Mouse (Mus musculus) heart, postnatal 0 days (tissue): ENCODE data around the gene Pakap. TPM values are rescaled to one million over a fixed set of nuclear protein-coding genes. Genes with fewer than 3 reads are reported as not detected.

Experiments used
- ATAC-seq: fragments of 200-750 bp; cut with Nextera tagmentation; 2 replicates; pipeline ENCODE4 v1.8.0; 2017; ENCODE audit warnings: low read depth, moderate number of reproducible peaks, moderate library complexity; ENCODE audit not compliant: insufficient read depth
- DNase-seq: peaks from one replicate; pipeline ENCODE4 v3.0.0-alpha.2; 2016; ENCODE audit warnings: low spot score
- H3K27ac ChIP-seq: fragments of 300-500 bp; sonication (generic); 2 replicates; pipeline ENCODE4 v1.5.1; 2014; ENCODE audit warnings: low read depth, mild to moderate bottlenecking
- H3K27me3 ChIP-seq: fragments of 300-500 bp; sonication (generic); 2 replicates; pipeline ENCODE4 v1.6.1; 2014; ENCODE audit warnings: low read length, mixed read lengths; ENCODE audit not compliant: control insufficient read depth, insufficient read depth
- H3K36me3 ChIP-seq: fragments of 300-500 bp; sonication (generic); replicated peaks from 2 replicates; pipeline ENCODE4 v1.6.1; 2014; ENCODE audit warnings: low read length, mixed read lengths; ENCODE audit not compliant: control insufficient read depth, insufficient read depth
- H3K4me1 ChIP-seq: fragments of 300-500 bp; sonication (generic); 2 replicates; pipeline ENCODE4 v1.6.1; 2014; ENCODE audit warnings: antibody characterized with exemption; ENCODE audit not compliant: control insufficient read depth, insufficient read depth
- H3K4me2 ChIP-seq: fragments of 300-500 bp; sonication (generic); 2 replicates; pipeline ENCODE4 v1.6.1; 2014; ENCODE audit warnings: low read depth, mild to moderate bottlenecking, low read length, moderate library complexity
- H3K4me3 ChIP-seq: fragments of 300-500 bp; sonication (generic); 2 replicates; pipeline ENCODE4 v1.5.1; 2014; ENCODE audit warnings: low read depth, low read length
- H3K9ac ChIP-seq: fragments of 300-500 bp; sonication (generic); replicated peaks from 2 replicates; pipeline ENCODE4 v1.6.1; 2014; ENCODE audit warnings: low read depth, low read length, mixed read lengths
- H3K9me3 ChIP-seq: fragments of 300-500 bp; sonication (generic); replicated peaks from 2 replicates; pipeline ENCODE4 v1.6.1; 2016; ENCODE audit warnings: low read length; ENCODE audit not compliant: control insufficient read depth
- CTCF ChIP-seq: IDR thresholded peaks from 2 replicates; pipeline ENCODE4 v1.5.1; 2016; ENCODE audit warnings: antibody characterized with exemption, control low read depth, low read depth
- EP300 ChIP-seq: IDR thresholded peaks from 2 replicates; pipeline ENCODE4 v1.6.1; 2016; ENCODE audit warnings: antibody characterized with exemption, low read depth
- WGBS: fragments of 180-500 bp; shearing (Covaris S2); extraction: QIAGEN DNeasy Blood & Tissue Kit; methylation state at CpG from one replicate; pipeline ENCODE4 v1.1.7; 2014; 5-methylcytosine and 5-hydroxymethylcytosine counted together
- polyA plus RNA-seq: library from polyadenylated mRNA; unstranded; fragments of >200 nt; fragmentation: Nextera tagmentation; extraction: Ambion mirVana; gene quantifications from 2 replicates; pipeline ENCODE4 v1.2.1, GENCODE M21; 2015
- total RNA-seq: library from RNA; depleted of rRNA; stranded (reverse); fragments of >200 nt; gene quantifications from 2 replicates; pipeline ENCODE4 v1.2.3, GENCODE M21; 2014; ENCODE audit warnings: low replicate concordance

Pakap gene
- total and polyA plus RNA-seq, 2 experiments from 2014 or later, result 21.1 to 43.7 TPM

GRCm38 (mm10) chr4:57762424-57762823, 194.4 kb downstream of the Pakap start:
- WGBS, result 41% methylated on average over 7 of the region's 7 CpGs
- ATAC-seq (no peak), DNase-seq (no peak)
- Histone ChIP-seq H3K9me3 (no peaks in the 10 kb centered on the region), H3K27me3 (no peaks in the 10 kb centered on the region), H3K4me2 (no peak overlapping the region), H3K27ac (peak overlapping the region; percentile 80), H3K9ac (no peak overlapping the region), H3K4me1 (peaks cover 40% of the 10 kb centered on the region), H3K4me3 (no peak overlapping the region), H3K36me3 (peaks cover 4% of the 10 kb centered on the region; the same call in 1 of the 2 replicates)
- no peak for TF ChIP-seq CTCF

- ATAC-seq (peak; percentile 42; the same call in 1 of the 2 replicates), DNase-seq (peak; percentile 84)
- Histone ChIP-seq H3K9me3 (no peaks in the 10 kb centered on the region), H3K4me2 (no peak overlapping the region), H3K4me1 (peaks cover 40% of the 10 kb centered on the region), H3K27ac (peak overlapping the region; percentile 71), H3K9ac (no peak overlapping the region), H3K4me3 (no peak overlapping the region), H3K36me3 (no peaks in the 10 kb centered on the region), H3K27me3 (no peaks in the 10 kb centered on the region)
- 12% methylated on average over 1 of the region's 1 CpGs for whole genome bisulfite sequencing
- no peak for TF ChIP-seq CTCF
- no peak for TF ChIP-seq EP300
Measured at GRCm38 (mm10) chr4:57764392-57764791, 196.4 kb downstream of the Pakap start.

GRCm38 (mm10) chr4:57764926-57765325, 196.9 kb downstream of the Pakap start:
- H3K9me3 ChIP-seq, result no peaks in the 10 kb centered on the region
- 50% methylated on average over 1 of the region's 1 CpGs for WGBS
- peaks cover 40% of the 10 kb centered on the region for H3K4me1 ChIP-seq
- no peak for TF ChIP-seq EP300
- no peak for TF ChIP-seq CTCF
- no peak overlapping the region for H3K4me3 ChIP-seq
- ATAC-seq (no peak), DNase-seq (no peak)
- no peak overlapping the region for H3K9ac ChIP-seq
- H3K36me3 ChIP-seq, result no peaks in the 10 kb centered on the region
- H3K4me2 ChIP-seq, result no peak overlapping the region
- H3K27me3 ChIP-seq, result no peaks in the 10 kb centered on the region
- peak overlapping the region; percentile 71 for H3K27ac ChIP-seq

- no peaks in the 10 kb centered on the region for H3K27me3 ChIP-seq
- no peaks in the 10 kb centered on the region for H3K9me3 ChIP-seq
- no peak for DNase-seq
- ATAC-seq, result no peak; the same call in 1 of the 2 replicates
- peak overlapping the region; percentile 71 for H3K27ac ChIP-seq
- 43% methylated on average over 4 of the region's 4 CpGs for WGBS
- no peak overlapping the region for H3K4me2 ChIP-seq
- TF ChIP-seq EP300 (no peak), CTCF (no peak)
- H3K36me3 ChIP-seq, result no peaks in the 10 kb centered on the region
- peaks cover 40% of the 10 kb centered on the region for H3K4me1 ChIP-seq
- H3K4me3 ChIP-seq, result no peak overlapping the region
- H3K9ac ChIP-seq, result no peak overlapping the region
Measured at GRCm38 (mm10) chr4:57765806-57766205, 197.8 kb downstream of the Pakap start.

GRCm38 (mm10) chr4:57769007-57769406, 201.0 kb downstream of the Pakap start:
- TF ChIP-seq CTCF, result no peak
- no peak for TF ChIP-seq EP300
- 59% methylated on average over 3 of the region's 3 CpGs for WGBS
- H3K27me3 ChIP-seq, result no peaks in the 10 kb centered on the region
- no peaks in the 10 kb centered on the region for H3K36me3 ChIP-seq
- DNase-seq (no peak), ATAC-seq (no peak)
- no peaks in the 10 kb centered on the region for H3K9me3 ChIP-seq
- H3K4me1 ChIP-seq, result peaks cover 33% of the 10 kb centered on the region
- H3K4me3 ChIP-seq, result no peak overlapping the region
- H3K27ac ChIP-seq, result no peak overlapping the region
- H3K4me2 ChIP-seq, result no peak overlapping the region
- H3K9ac ChIP-seq, result no peak overlapping the region

- no peaks in the 10 kb centered on the region for H3K36me3 ChIP-seq
- ATAC-seq, result no peak
- H3K4me3 ChIP-seq, result no peak overlapping the region
- peaks cover 20% of the 10 kb centered on the region for H3K4me1 ChIP-seq
- 77% methylated on average over 4 of the region's 4 CpGs for WGBS
- H3K27me3 ChIP-seq, result no peaks in the 10 kb centered on the region
- H3K27ac ChIP-seq, result no peak overlapping the region
- no peak overlapping the region for H3K4me2 ChIP-seq
- DNase-seq, result no peak
- TF ChIP-seq CTCF, result no peak
- no peak for TF ChIP-seq EP300
- H3K9ac ChIP-seq, result no peak overlapping the region
- no peaks in the 10 kb centered on the region for H3K9me3 ChIP-seq
Measured at GRCm38 (mm10) chr4:57770185-57770823, 202.3 kb downstream of the Pakap start.
